Mouse (Mus musculus): ENCODE data around the gene Nol4l. TPM values are rescaled to one million over a fixed set of nuclear protein-coding genes. Genes with fewer than 3 reads are reported as not detected.

The Nol4l gene
- polyA plus RNA-seq, 1 experiment, result 1.1 TPM

DNA sequence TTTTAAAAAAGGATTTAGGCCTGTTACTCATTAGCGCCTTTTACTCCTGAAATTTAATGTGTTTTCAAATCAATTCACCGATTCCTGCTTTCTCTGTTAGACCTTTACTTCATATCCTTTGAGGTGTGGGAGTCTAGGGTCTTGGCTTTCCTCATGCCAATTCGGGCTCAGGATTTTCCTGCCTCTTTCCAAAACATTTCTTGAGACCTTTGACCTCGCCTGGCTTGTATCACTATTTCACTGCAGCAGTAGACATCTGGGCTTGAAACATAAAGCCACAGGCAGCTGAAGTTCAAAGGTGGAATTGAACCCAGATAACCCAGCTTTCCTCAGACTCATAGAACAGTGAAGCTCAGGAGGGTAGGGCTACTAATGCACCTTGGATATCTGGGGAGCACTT is 83.3 kb downstream of the Nol4l start:
- Histone ChIP-seq H3K9me3 (ENCODE audit: control insufficient read depth, low read length) (no peaks in the 10 kb centered on the region), H3K36me3 (ENCODE audit: control insufficient read depth) (peaks cover 15% of the 10 kb centered on the region), H3K27me3 (ENCODE audit: control insufficient read depth) (peaks cover 40% of the 10 kb centered on the region), H3K4me1 (ENCODE audit: control insufficient read depth) (peaks cover 43% of the 10 kb centered on the region), H3K4me3 (replicated peaks) (no peak overlapping the region)
- TF ChIP-seq GATA1 (IDR thresholded peaks at IDR 0.05; ENCODE audit: low read length), result no peak
- TF ChIP-seq TAL1 (IDR thresholded peaks at IDR 0.05; ENCODE audit: low read length), result no peak

DNA sequence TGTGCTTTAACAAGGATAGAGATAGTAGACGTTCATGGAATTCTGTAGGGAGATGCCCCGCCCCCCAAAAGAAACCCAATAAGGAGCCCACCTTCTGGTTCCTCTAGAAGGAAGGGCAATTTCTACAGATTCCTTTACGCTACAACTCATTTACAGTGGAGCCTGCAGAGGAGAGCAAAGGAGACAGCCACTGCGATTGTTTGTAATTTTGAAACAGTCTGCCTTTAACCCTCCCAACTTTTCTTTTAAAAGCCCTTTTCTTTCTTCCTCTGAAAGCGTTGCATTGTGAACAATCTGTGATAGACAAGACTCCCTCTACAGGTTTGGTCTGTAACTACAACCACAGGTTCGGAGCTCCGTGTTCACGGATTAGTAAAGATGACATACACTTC is 83.8 kb downstream of the Nol4l start:
- no peak for TF ChIP-seq TAL1 (IDR thresholded peaks at IDR 0.05; ENCODE audit: low read length)
- peaks cover 16% of the 10 kb centered on the region for H3K36me3 ChIP-seq (ENCODE audit: control insufficient read depth)
- H3K27me3 ChIP-seq (ENCODE audit: control insufficient read depth), result peaks cover 40% of the 10 kb centered on the region
- H3K4me3 ChIP-seq (replicated peaks), result peak overlapping the region; percentile 64
- H3K9me3 ChIP-seq (ENCODE audit: control insufficient read depth, low read length), result no peaks in the 10 kb centered on the region
- H3K4me1 ChIP-seq (ENCODE audit: control insufficient read depth), result peaks cover 47% of the 10 kb centered on the region

DNA sequence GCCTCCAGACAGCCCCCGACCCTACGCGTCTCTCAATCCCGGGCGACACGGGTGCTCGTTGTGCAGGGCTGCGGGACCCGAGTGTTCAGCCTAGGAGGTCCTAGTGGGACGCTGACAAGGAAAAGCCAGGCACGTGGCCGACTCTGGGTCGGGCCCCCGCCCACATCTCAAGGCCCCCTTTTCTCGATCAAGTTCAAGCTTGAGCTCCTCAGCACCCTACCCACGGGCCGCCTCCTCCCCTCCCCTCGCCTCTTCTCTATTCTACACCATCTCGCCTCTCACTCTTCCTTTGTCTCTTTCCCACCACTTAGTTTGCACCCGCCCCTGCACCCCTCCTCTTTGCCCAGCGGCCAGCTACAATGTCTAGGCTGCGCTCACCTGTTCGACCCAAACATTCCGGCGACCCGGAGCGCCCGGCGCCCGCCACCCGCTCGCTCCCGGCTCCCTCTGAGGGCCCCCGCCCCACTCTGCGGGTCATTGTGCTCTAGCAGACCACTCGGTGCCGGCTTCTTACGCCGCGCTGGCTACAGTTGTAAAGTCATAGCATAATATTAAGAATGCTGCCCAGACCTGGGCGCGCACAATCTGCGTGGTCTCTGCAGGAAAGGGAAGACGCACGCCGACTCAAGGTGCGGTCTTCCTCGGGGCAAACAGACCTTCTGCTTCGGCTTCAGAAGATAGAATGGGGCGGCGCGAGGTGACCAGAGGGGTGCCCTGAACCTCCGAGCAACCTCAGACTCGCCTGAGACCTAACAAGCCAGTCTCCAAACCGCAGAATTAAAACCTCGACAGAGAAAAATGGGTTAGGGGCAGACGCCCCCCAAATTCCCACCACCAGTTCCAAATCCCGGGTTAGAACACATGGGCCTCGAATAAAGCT is 84.4 kb downstream of the Nol4l start:
- Histone ChIP-seq H3K4me1 (ENCODE audit: control insufficient read depth) (peaks cover 45% of the 10 kb centered on the region), H3K27me3 (ENCODE audit: control insufficient read depth) (peaks cover 40% of the 10 kb centered on the region), H3K36me3 (ENCODE audit: control insufficient read depth) (peaks cover 15% of the 10 kb centered on the region), H3K4me3 (replicated peaks) (peak overlapping the region; percentile 64), H3K9me3 (ENCODE audit: control insufficient read depth, low read length) (no peaks in the 10 kb centered on the region)
- TF ChIP-seq GATA1 (IDR thresholded peaks at IDR 0.05; ENCODE audit: low read length) (no peak), TAL1 (IDR thresholded peaks at IDR 0.05; ENCODE audit: low read length) (no peak)

- TF ChIP-seq TAL1 (IDR thresholded peaks at IDR 0.05; ENCODE audit: low read length) (no peak), GATA1 (IDR thresholded peaks at IDR 0.05; ENCODE audit: low read length) (no peak)
Measured at GRCm38 (mm10) chr2:153444254-153445136, 85.3 kb downstream of the Nol4l start.

GRCm38 (mm10) chr2:153443434-153444240 is 86.1 kb downstream of the Nol4l start:
- Histone ChIP-seq H3K36me3 (ENCODE audit: control insufficient read depth) (peaks cover 12% of the 10 kb centered on the region), H3K9me3 (ENCODE audit: control insufficient read depth, low read length) (no peaks in the 10 kb centered on the region), H3K4me1 (ENCODE audit: control insufficient read depth) (peaks cover 45% of the 10 kb centered on the region), H3K27me3 (ENCODE audit: control insufficient read depth) (peaks cover 40% of the 10 kb centered on the region), H3K4me3 (replicated peaks) (peak overlapping the region; percentile 64)
- TF ChIP-seq GATA1 (IDR thresholded peaks at IDR 0.05; ENCODE audit: low read length), result no peak
- TF ChIP-seq TAL1 (IDR thresholded peaks at IDR 0.05; ENCODE audit: low read length), result no peak

More at GRCm38 (mm10) chr2:153444254-153445136, 85.3 kb downstream of the Nol4l start:
- H3K9me3 ChIP-seq (ENCODE audit: control insufficient read depth, low read length), result no peaks in the 10 kb centered on the region
- peaks cover 12% of the 10 kb centered on the region for H3K36me3 ChIP-seq (ENCODE audit: control insufficient read depth)
- H3K4me3 ChIP-seq (replicated peaks), result peak overlapping the region; percentile 64
- H3K4me1 ChIP-seq (ENCODE audit: control insufficient read depth), result peaks cover 45% of the 10 kb centered on the region
- peaks cover 40% of the 10 kb centered on the region for H3K27me3 ChIP-seq (ENCODE audit: control insufficient read depth)

- peaks cover 40% of the 10 kb centered on the region for H3K27me3 ChIP-seq (ENCODE audit: control insufficient read depth)
- TF ChIP-seq GATA1 (IDR thresholded peaks at IDR 0.05; ENCODE audit: low read length) (no peak), TAL1 (IDR thresholded peaks at IDR 0.05; ENCODE audit: low read length) (no peak)
- peaks cover 43% of the 10 kb centered on the region for H3K4me1 ChIP-seq (ENCODE audit: control insufficient read depth)
- no peaks in the 10 kb centered on the region for H3K9me3 ChIP-seq (ENCODE audit: control insufficient read depth, low read length)
- H3K36me3 ChIP-seq (ENCODE audit: control insufficient read depth), result peaks cover 6% of the 10 kb centered on the region
- peak overlapping the region; percentile 0 for H3K4me3 ChIP-seq (replicated peaks)
Measured at GRCm38 (mm10) chr2:153442720-153443119, 87.1 kb downstream of the Nol4l start.

DNA sequence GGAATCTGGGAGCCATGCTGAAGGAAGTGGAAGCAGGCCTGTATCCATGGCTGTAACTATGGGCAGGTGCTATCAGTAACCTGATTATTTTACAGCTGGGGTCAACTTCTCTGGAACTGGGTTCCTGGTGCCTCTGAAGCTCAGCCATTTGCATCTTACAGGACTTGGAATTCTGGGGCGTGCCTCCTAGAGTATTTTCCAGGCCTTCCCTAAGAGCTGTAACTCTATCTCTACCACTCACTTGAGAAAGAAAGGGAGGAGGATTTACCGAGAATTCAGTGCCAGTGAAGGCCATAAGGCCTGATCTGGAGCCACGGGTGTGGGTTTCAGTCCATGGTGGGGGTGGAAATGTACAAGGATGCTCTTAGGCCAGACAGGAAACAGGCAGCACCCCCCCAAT is 88.5 kb downstream of the Nol4l start:
- Histone ChIP-seq H3K27me3 (ENCODE audit: control insufficient read depth) (peaks cover 40% of the 10 kb centered on the region), H3K36me3 (ENCODE audit: control insufficient read depth) (peaks cover 17% of the 10 kb centered on the region), H3K9me3 (ENCODE audit: control insufficient read depth, low read length) (no peaks in the 10 kb centered on the region), H3K4me3 (replicated peaks) (no peak overlapping the region), H3K4me1 (ENCODE audit: control insufficient read depth) (peaks cover 47% of the 10 kb centered on the region)
- no peak for TF ChIP-seq TAL1 (IDR thresholded peaks at IDR 0.05; ENCODE audit: low read length)
- no peak for TF ChIP-seq GATA1 (IDR thresholded peaks at IDR 0.05; ENCODE audit: low read length)

GRCm38 (mm10) chr2:153440755-153441154 is 89.0 kb downstream of the Nol4l start:
- H3K4me1 ChIP-seq (ENCODE audit: control insufficient read depth), result peaks cover 45% of the 10 kb centered on the region
- TF ChIP-seq GATA1 (IDR thresholded peaks at IDR 0.05; ENCODE audit: low read length), result no peak
- TF ChIP-seq TAL1 (IDR thresholded peaks at IDR 0.05; ENCODE audit: low read length), result no peak
- H3K27me3 ChIP-seq (ENCODE audit: control insufficient read depth), result peaks cover 35% of the 10 kb centered on the region
- H3K36me3 ChIP-seq (ENCODE audit: control insufficient read depth), result peaks cover 22% of the 10 kb centered on the region
- no peak overlapping the region for H3K4me3 ChIP-seq (replicated peaks)
- no peaks in the 10 kb centered on the region for H3K9me3 ChIP-seq (ENCODE audit: control insufficient read depth, low read length)
